Mouse (Mus musculus) kidney, adult 18-20 months (tissue): ENCODE results near the gene Alms1.
"Not testable (repeated sequence)": the region's sequence is repeated elsewhere in the genome, so short reads cannot be mapped to it uniquely, and the experiment has no call there.

ENCODE experiments used
- DNase-seq: peaks from one replicate; pipeline ENCODE4 v3.0.0; 2021

The Alms1 gene

GRCm38 (mm10) chr6:85587396-85588143 is at the start of gene Alms1:
Gene Alms1 (plus strand): TSS chr6:85587531.
- peak; percentile 94 for DNase-seq

- DNase-seq: no peak
These were observed 43.8 kb upstream of the Alms1 start for GRCm38 (mm10) chr6:85543351-85544175.

GRCm38 (mm10) chr6:85544251-85544881 is 43.0 kb upstream of the Alms1 start:
- DNase-seq: no peak

- no peak for DNase-seq
These were observed 39.7 kb upstream of the Alms1 start for GRCm38 (mm10) chr6:85547642-85548041.

GRCm38 (mm10) chr6:85562374-85562773 is 25.0 kb upstream of the Alms1 start:
- no peak for DNase-seq

- DNase-seq: no peak
These were observed 14.5 kb upstream of the Alms1 start for GRCm38 (mm10) chr6:85572816-85573215.

- no peak for DNase-seq
These were observed 5.6 kb upstream of the Alms1 start for GRCm38 (mm10) chr6:85581688-85582087.

GRCm38 (mm10) chr6:85584612-85585011 is 2.7 kb upstream of the Alms1 start:
- DNase-seq: no peak

- peak; percentile 4 for DNase-seq
These were observed 445 bp upstream of the Alms1 start for GRCm38 (mm10) chr6:85586805-85587367.

- DNase-seq: no peak
These were observed 833 bp downstream of the Alms1 start for GRCm38 (mm10) chr6:85588164-85588563.

GRCm38 (mm10) chr6:85588568-85588967 is 1.2 kb downstream of the Alms1 start:
- DNase-seq: no peak

- DNase-seq: no peak
These were observed 2.8 kb downstream of the Alms1 start for GRCm38 (mm10) chr6:85590116-85590515.

- DNase-seq: no peak
These were observed 12.0 kb downstream of the Alms1 start for GRCm38 (mm10) chr6:85599310-85599709.

- DNase-seq: no peak
These were observed 23.2 kb downstream of the Alms1 start for GRCm38 (mm10) chr6:85610511-85610910.

- no peak for DNase-seq
These were observed 33.5 kb downstream of the Alms1 start for GRCm38 (mm10) chr6:85620826-85621225.

- DNase-seq: no peak
These were observed 34.3 kb downstream of the Alms1 start for GRCm38 (mm10) chr6:85621600-85621999.

- no peak for DNase-seq
These were observed 37.2 kb downstream of the Alms1 start for GRCm38 (mm10) chr6:85624511-85624910.

GRCm38 (mm10) chr6:85633165-85633564 is 45.8 kb downstream of the Alms1 start:
- DNase-seq: no peak

GRCm38 (mm10) chr6:85653244-85653643 is 65.9 kb downstream of the Alms1 start:
- no peak for DNase-seq

GRCm38 (mm10) chr6:85701943-85702342 is 114.6 kb downstream of the Alms1 start:
- DNase-seq: peak; percentile 68

GRCm38 (mm10) chr6:85709206-85709605 is 121.9 kb downstream of the Alms1 start:
- not testable (repeated sequence) for DNase-seq

GRCm38 (mm10) chr6:85709607-85710006 is 122.3 kb downstream of the Alms1 start:
- DNase-seq: not testable (repeated sequence)

- DNase-seq: not testable (repeated sequence)
These were observed 125.8 kb downstream of the Alms1 start, which contains the start of gene Nat8f7 for GRCm38 (mm10) chr6:85713105-85713504. Gene Nat8f7 (minus strand): TSS chr6:85713205.
